Mouse (Mus musculus) kidney, embryonic 14.5 days (tissue): ENCODE measurements around the gene Hs6st1. TPM values are rescaled to one million over a fixed set of nuclear protein-coding genes. Genes with fewer than 3 reads are reported as not detected.

Source experiments
- ATAC-seq: fragments of 200-750 bp; cut with Nextera tagmentation; 2 replicates; pipeline ENCODE4 v1.8.0; 2017; ENCODE audit warnings: moderate number of reproducible peaks, mild to moderate bottlenecking, moderate TSS enrichment, moderate library complexity; ENCODE audit not compliant: low FRiP score, low TSS enrichment
- H3K27ac ChIP-seq: fragments of 300-500 bp; sonication (generic); 2 replicates; pipeline ENCODE4 v1.5.1; 2014; ENCODE audit warnings: low read depth, mild to moderate bottlenecking, low read length, moderate library complexity, mixed read lengths
- H3K27me3 ChIP-seq: fragments of 300-500 bp; sonication (generic); 2 replicates; pipeline ENCODE4 v1.6.1; 2014; ENCODE audit warnings: mild to moderate bottlenecking, low read length; ENCODE audit not compliant: control insufficient read depth, insufficient read depth
- H3K36me3 ChIP-seq: fragments of 300-500 bp; sonication (generic); 2 replicates; pipeline ENCODE4 v1.6.1; 2014; ENCODE audit warnings: low read length, mixed read lengths; ENCODE audit not compliant: control insufficient read depth, insufficient read depth
- H3K4me1 ChIP-seq: fragments of 300-500 bp; sonication (generic); 2 replicates; pipeline ENCODE4 v1.6.1; 2014; ENCODE audit warnings: low read length, mixed read lengths; ENCODE audit not compliant: control insufficient read depth, insufficient read depth
- H3K4me2 ChIP-seq: fragments of 300-500 bp; sonication (generic); replicated peaks from 2 replicates; pipeline ENCODE4 v1.6.1; 2014; ENCODE audit warnings: low read depth, mild to moderate bottlenecking, low read length
- H3K4me3 ChIP-seq: fragments of 300-500 bp; sonication (generic); 2 replicates; pipeline ENCODE4 v1.5.1; 2014; ENCODE audit warnings: mild to moderate bottlenecking, low read length
- H3K9ac ChIP-seq: fragments of 300-500 bp; sonication (generic); 2 replicates; pipeline ENCODE4 v1.6.1; 2014; ENCODE audit warnings: low read depth, mild to moderate bottlenecking, low read length, moderate library complexity
- H3K9me3 ChIP-seq: fragments of 300-500 bp; sonication (generic); 2 replicates; pipeline ENCODE4 v1.6.1; 2016; ENCODE audit warnings: low read length; ENCODE audit not compliant: control insufficient read depth
- WGBS: fragments of 180-500 bp; shearing (Covaris S2); extraction: QIAGEN DNeasy Blood & Tissue Kit; methylation state at CpG from one replicate; pipeline ENCODE4 v1.1.7; 2014; 5-methylcytosine and 5-hydroxymethylcytosine counted together
- polyA plus RNA-seq: library from polyadenylated mRNA; unstranded; fragments of >200 nt; fragmentation: Nextera tagmentation; extraction: Ambion mirVana; gene quantifications from 2 replicates; pipeline ENCODE4 v1.2.1, GENCODE M21; 2014

Gene Hs6st1
- polyA plus RNA-seq, 1 experiment from 2014 or later = 10.1 TPM

DNA sequence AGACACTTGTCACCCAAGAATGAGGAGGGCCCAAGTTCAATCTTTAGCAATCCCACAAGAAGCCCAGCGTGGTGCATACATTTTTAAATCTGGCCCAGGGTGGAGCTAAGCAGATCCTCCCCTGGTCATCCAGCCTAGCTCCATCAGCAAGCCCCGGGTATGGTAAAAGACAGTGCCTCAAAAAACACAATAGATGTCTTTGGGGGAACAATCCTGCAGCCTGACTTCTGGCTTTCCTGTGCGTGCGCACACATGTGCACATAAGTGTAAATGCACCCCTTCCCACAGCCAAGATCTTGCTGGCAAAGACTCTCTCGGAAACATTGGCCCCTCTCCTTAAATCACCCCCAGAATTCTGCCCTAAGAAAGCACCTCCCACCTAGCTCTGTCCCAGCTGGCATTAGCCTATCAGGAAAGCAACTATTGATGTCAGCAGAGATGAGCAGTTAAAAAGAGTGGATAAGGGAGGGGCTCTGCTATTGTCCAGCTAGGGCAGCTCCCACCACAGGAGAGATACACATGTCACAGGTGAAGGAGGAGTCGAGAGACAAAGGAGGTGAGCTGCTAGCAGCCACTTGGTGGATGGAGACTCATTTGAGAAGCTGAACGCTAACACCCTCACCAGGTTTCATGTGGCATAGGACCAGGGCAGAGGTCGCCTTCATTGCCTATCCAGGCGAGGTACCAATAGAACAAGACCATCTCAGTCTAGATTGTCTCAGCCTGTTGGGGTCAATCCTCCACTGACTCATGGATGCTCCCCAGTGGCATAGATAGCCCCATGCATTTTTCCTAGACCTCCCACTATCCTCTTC lies 5.2 kb upstream of the Hs6st1 start:
- no peak overlapping the region for H3K9ac ChIP-seq
- H3K27ac ChIP-seq = no peak overlapping the region
- H3K4me3 ChIP-seq = no peak overlapping the region
- H3K9me3 ChIP-seq = no peaks in the 10 kb centered on the region
- WGBS = 82% methylated on average over 9 of the region's 9 CpGs
- peaks cover 6% of the 10 kb centered on the region for H3K4me1 ChIP-seq
- H3K36me3 ChIP-seq = no peaks in the 10 kb centered on the region
- no peak for ATAC-seq
- no peaks in the 10 kb centered on the region for H3K27me3 ChIP-seq
- H3K4me2 ChIP-seq = no peak overlapping the region

DNA sequence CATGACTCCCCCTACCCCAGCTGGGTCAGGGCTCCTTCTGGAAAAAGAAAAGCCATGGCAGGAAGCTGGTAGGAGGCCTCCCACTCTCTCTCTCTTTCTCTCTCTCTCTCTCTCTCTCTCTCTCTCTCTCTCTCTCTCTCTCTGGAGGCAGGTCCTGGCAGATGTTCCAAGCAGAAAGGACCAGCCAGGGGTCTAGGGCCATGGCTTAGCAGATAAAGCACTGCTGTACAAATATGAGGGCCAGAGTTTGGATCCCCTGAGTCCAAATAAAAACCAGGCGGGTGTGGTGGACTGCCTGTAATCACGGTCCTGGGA lies 4.6 kb upstream of the Hs6st1 start:
- Histone ChIP-seq H3K4me3 (no peak overlapping the region), H3K4me2 (no peak overlapping the region), H3K36me3 (no peaks in the 10 kb centered on the region), H3K9ac (no peak overlapping the region), H3K4me1 (peaks cover 6% of the 10 kb centered on the region), H3K27ac (no peak overlapping the region), H3K9me3 (no peaks in the 10 kb centered on the region), H3K27me3 (no peaks in the 10 kb centered on the region)
- 83% methylated on average over 2 of the region's 2 CpGs for WGBS
- no peak for ATAC-seq

DNA sequence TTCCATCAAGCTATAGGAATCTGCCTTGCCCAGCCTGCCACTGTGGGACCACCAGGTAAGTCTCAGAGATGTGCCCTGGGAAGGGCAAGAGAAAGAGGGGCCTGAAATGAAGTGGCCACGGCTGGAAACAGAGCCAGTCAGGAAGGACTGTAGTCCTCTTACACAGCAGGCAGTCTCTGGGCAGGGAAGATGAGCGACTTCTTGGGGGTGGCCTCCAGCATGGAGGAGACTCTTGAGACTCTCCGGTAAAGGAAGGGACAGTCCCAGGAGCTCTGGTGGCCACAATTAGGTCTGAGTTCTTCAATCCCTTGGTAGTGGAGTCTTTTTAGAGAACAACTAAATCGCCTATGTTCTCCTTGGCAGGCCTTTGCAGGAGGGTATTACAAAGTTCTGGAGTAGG lies 4.0 kb upstream of the Hs6st1 start:
- Histone ChIP-seq H3K27me3 (no peaks in the 10 kb centered on the region), H3K27ac (no peak overlapping the region), H3K4me3 (peak overlapping the region; percentile 28; the same call in 1 of the 2 replicates), H3K4me2 (peak overlapping the region; percentile 51), H3K36me3 (no peaks in the 10 kb centered on the region), H3K9ac (0 out of 2 replicates have a peak overlapping the region, but pooled peaks have one; percentile 31), H3K9me3 (no peaks in the 10 kb centered on the region), H3K4me1 (peaks cover 6% of the 10 kb centered on the region)
- ATAC-seq = no peak
- 53% methylated on average over 4 of the region's 4 CpGs for WGBS

DNA sequence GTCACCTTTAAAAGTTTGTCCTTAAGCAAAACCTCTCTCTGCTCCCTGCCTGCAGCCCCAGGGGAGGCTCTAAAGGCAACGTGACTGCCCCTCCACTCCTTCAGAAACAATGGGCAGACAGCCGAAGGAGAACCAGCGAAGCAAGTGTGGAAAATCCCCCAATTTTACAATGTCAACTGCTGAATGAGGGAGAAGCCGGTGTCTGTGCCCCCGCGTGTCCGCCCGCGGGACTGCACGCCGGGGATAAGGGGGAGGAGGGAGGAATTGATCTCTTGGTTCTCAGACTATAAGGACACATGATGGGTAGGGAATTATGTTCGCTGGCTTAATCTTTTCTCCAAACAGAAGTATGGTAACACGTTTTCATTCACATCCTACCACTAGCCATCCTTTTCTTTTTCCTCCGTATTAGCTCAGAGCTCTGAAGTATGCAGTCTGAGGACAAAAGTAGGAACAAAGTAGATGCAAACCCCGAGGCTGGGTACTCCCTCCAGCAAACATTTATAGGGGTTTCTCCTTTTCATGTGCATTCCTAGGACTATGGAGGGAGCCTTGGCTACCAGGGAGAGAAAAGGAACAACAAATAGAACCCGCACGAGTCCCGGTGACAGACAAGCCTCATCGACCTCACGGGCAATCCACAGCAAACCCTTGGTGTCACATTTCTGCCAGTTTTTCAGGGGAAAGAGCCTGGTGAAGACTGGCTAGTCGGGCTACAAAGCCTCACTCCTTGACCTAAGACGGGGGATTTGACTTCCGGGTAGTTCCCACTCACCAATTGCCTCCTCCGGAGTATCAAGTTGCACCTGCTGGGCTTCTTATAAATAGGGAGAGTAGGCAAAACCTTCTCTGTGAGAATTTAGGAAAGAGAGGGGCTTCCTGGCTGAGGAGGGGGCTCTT lies 3.1 kb upstream of the Hs6st1 start:
- Histone ChIP-seq H3K4me1 (peaks cover 15% of the 10 kb centered on the region), H3K9me3 (no peaks in the 10 kb centered on the region), H3K36me3 (no peaks in the 10 kb centered on the region), H3K9ac (peak overlapping the region; percentile 32; the same call in 1 of the 2 replicates), H3K4me2 (peak overlapping the region; percentile 51), H3K27ac (0 out of 2 replicates have a peak overlapping the region, but pooled peaks have one; percentile 37), H3K4me3 (peak overlapping the region; percentile 28), H3K27me3 (no peaks in the 10 kb centered on the region)
- WGBS = 1% methylated on average over 24 of the region's 24 CpGs
- peak; percentile 60 for ATAC-seq

DNA sequence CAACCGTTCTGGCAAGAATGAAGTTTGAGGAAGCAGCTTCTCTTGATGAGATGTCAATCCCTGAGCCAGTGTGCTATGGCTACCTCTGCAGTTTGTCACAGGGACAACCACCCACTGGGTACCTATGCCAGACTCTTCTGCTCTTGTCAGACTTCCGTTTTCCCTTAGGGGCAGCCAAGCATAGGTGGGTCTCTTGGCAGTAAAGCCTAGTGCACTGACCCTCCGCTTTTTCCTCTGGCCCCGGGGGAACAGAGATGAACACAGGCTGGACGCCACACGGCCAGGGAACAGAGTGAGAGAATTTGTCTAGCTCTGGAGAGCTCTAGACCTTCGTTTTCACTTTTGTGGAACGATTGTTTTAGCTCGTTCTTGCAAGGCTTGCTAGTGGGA lies 2.4 kb upstream of the Hs6st1 start:
- no peak for ATAC-seq
- WGBS = 53% methylated on average over 9 of the region's 9 CpGs
- Histone ChIP-seq H3K9me3 (no peaks in the 10 kb centered on the region), H3K4me3 (peak overlapping the region; percentile 28; the same call in 1 of the 2 replicates), H3K4me1 (peaks cover 22% of the 10 kb centered on the region), H3K4me2 (peak overlapping the region; percentile 51), H3K9ac (0 out of 2 replicates have a peak overlapping the region, but pooled peaks have one; percentile 32), H3K27ac (no peak overlapping the region), H3K36me3 (no peaks in the 10 kb centered on the region), H3K27me3 (no peaks in the 10 kb centered on the region)

- H3K4me3 ChIP-seq = no peak overlapping the region
- H3K4me1 ChIP-seq = peaks cover 27% of the 10 kb centered on the region
- H3K27me3 ChIP-seq = no peaks in the 10 kb centered on the region
- H3K27ac ChIP-seq = no peak overlapping the region
- no peak overlapping the region for H3K9ac ChIP-seq
- WGBS = 80% methylated on average over 6 of the region's 6 CpGs
- ATAC-seq = no peak
- H3K36me3 ChIP-seq = no peaks in the 10 kb centered on the region
- H3K9me3 ChIP-seq = no peaks in the 10 kb centered on the region
- no peak overlapping the region for H3K4me2 ChIP-seq
Measured at GRCm38 (mm10) chr1:36066216-36066980, 1.8 kb upstream of the Hs6st1 start.

DNA sequence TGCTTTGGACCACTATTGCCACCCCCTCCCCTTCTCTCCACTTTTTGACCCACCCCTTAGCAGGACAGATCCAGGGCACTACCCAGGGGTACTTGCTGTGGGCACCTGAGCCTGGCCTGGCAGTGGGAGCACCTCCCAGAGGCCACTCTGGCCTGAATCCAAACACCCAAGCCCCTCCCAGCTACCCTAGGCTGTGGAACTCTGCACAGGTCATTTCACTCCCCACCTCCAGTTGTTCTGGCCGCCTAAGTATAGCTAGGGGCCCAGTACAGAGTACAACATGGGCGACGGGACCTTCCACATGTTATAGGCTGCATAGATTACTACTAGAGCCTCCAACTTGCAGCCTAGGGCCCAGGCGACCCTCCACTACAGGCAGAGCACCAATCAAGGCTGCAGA lies 999 bp upstream of the Hs6st1 start:
- peaks cover 35% of the 10 kb centered on the region for H3K4me1 ChIP-seq

DNA sequence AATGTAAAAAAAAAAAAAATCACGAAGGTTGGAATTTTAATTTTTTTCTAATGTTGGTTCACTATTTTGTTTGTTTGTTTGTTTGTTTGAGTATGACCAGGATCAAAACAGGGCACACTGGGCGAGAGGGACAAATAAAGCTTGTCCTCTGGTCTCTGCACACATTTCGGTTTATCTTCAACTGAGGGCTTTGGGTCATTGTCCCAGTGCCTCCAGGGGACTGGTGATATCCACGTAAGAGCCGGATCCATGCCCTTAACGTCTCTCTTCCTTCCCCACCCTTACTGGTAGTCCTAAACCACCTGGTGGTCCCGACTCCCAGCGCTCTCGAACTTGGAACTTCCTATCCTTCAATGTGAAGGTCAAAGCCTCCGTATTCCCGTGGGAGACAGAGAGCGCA lies 589 bp upstream of the Hs6st1 start:
- H3K4me2 ChIP-seq = peak overlapping the region; percentile 55
- 22% methylated on average over 12 of the region's 12 CpGs for WGBS
- no peaks in the 10 kb centered on the region for H3K27me3 ChIP-seq
- H3K9me3 ChIP-seq = no peaks in the 10 kb centered on the region
- ATAC-seq = no peak
- H3K4me3 ChIP-seq = peak overlapping the region; percentile 84
- peaks cover 5% of the 10 kb centered on the region; the same call in 1 of the 2 replicates for H3K36me3 ChIP-seq
- peaks cover 39% of the 10 kb centered on the region for H3K4me1 ChIP-seq
- H3K9ac ChIP-seq = peak overlapping the region; percentile 25; the same call in 1 of the 2 replicates
- H3K27ac ChIP-seq = no peak overlapping the region; the same call in 1 of the 2 replicates

More for the DNA sequence above, 999 bp upstream of the Hs6st1 start:
- no peak for ATAC-seq
- Histone ChIP-seq H3K4me2 (no peak overlapping the region), H3K27ac (no peak overlapping the region), H3K9me3 (no peaks in the 10 kb centered on the region), H3K9ac (no peak overlapping the region), H3K27me3 (no peaks in the 10 kb centered on the region), H3K36me3 (peaks cover 5% of the 10 kb centered on the region; the same call in 1 of the 2 replicates), H3K4me3 (no peak overlapping the region)
- WGBS = 69% methylated on average over 4 of the region's 4 CpGs
